Mouse (Mus musculus) ES-Bruce4 (cell line): ENCODE results near the gene Slc22a19.
"Not testable (repeated sequence)": the region's sequence is repeated elsewhere in the genome, so short reads cannot be mapped to it uniquely, and the experiment has no call there.

ENCODE experiments used
- CTCF ChIP-seq: IDR thresholded peaks from one replicate; pipeline ENCODE4 v1.8.1; 2011; ENCODE audit warnings: low read depth, low read length
- EP300 ChIP-seq: IDR thresholded peaks from 2 replicates; pipeline ENCODE4 v1.6.1; 2011; ENCODE audit warnings: low read depth, low read length; ENCODE audit not compliant: insufficient read depth
- POLR2A ChIP-seq: IDR thresholded peaks from one replicate; pipeline ENCODE4 v1.8.1; 2011; ENCODE audit warnings: low read length; ENCODE audit not compliant: insufficient read depth

- not testable (repeated sequence) for TF ChIP-seq CTCF, POLR2A, EP300
Observed at GRCm38 (mm10) chr19:7693104-7693503, 18.0 kb downstream of the Slc22a19 start.
